Mouse (Mus musculus): ENCODE measurements around the gene Zfp119b.
"Not testable (repeated sequence)": the region's sequence is repeated elsewhere in the genome, so short reads cannot be mapped to it uniquely, and the experiment has no call there.

GRCm38 (mm10) chr17:55944866-55945682, 4.2 kb downstream of the Zfp119b start:
- TF ChIP-seq POLR2A (IDR thresholded peaks at IDR 0.05; ENCODE audit: low read depth, low read length) = peak; percentile 15
- TF ChIP-seq CTCF (IDR thresholded peaks at IDR 0.05; ENCODE audit: extremely low read depth, insufficient read depth, insufficient read length, insufficient replicate concordance) = not testable (repeated sequence)
